Mouse (Mus musculus): ENCODE results near the gene Snapc3.
A peak's percentile ranks its signal among the peaks of the same experiment; 100 is the strongest.

The Snapc3 gene

GRCm38 (mm10) chr4:83417160-83417819 lies at the start of gene Snapc3:
Gene Snapc3, plus strand, starts transcription at chr4:83417724.
- DNase-seq: peak; percentile 93 to 94

GRCm38 (mm10) chr4:83373381-83373780 lies 44.1 kb upstream of the Snapc3 start:
- DNase-seq: no peak

- no peak for DNase-seq
Observed at GRCm38 (mm10) chr4:83375650-83376049, 41.9 kb upstream of the Snapc3 start.

GRCm38 (mm10) chr4:83376461-83377015 lies 41.0 kb upstream of the Snapc3 start:
- DNase-seq: no peak

- DNase-seq: no peak
Observed at GRCm38 (mm10) chr4:83379036-83379435, 38.5 kb upstream of the Snapc3 start.

- no peak for DNase-seq
Observed at GRCm38 (mm10) chr4:83379746-83380145, 37.8 kb upstream of the Snapc3 start.

GRCm38 (mm10) chr4:83380266-83380665 lies 37.3 kb upstream of the Snapc3 start:
- no peak for DNase-seq

- peak; percentile 30 to 36 for DNase-seq
Observed at GRCm38 (mm10) chr4:83383899-83384490, 33.5 kb upstream of the Snapc3 start.

GRCm38 (mm10) chr4:83385091-83385490 lies 32.4 kb upstream of the Snapc3 start:
- no peak for DNase-seq

- DNase-seq: no peak
Observed at GRCm38 (mm10) chr4:83390551-83390950, 27.0 kb upstream of the Snapc3 start.

- DNase-seq: no peak
Observed at GRCm38 (mm10) chr4:83391956-83392355, 25.6 kb upstream of the Snapc3 start.

- no peak for DNase-seq
Observed at GRCm38 (mm10) chr4:83393733-83394132, 23.8 kb upstream of the Snapc3 start.

- no peak for DNase-seq
Observed at GRCm38 (mm10) chr4:83396346-83396745, 21.2 kb upstream of the Snapc3 start.

- no peak for DNase-seq
Observed at GRCm38 (mm10) chr4:83396996-83397770, 20.3 kb upstream of the Snapc3 start.

- DNase-seq: no peak
Observed at GRCm38 (mm10) chr4:83398527-83398926, 19.0 kb upstream of the Snapc3 start.

- DNase-seq: no peak
Observed at GRCm38 (mm10) chr4:83400691-83401595, 16.6 kb upstream of the Snapc3 start.

- no peak for DNase-seq
Observed at GRCm38 (mm10) chr4:83401712-83402111, 15.8 kb upstream of the Snapc3 start.

GRCm38 (mm10) chr4:83407688-83408087 lies 9.8 kb upstream of the Snapc3 start:
- DNase-seq: no peak

- no peak for DNase-seq
Observed at GRCm38 (mm10) chr4:83409867-83410505, 7.5 kb upstream of the Snapc3 start.

GRCm38 (mm10) chr4:83412060-83412459 lies 5.5 kb upstream of the Snapc3 start:
- no peak for DNase-seq

- no peak for DNase-seq
Observed at GRCm38 (mm10) chr4:83414241-83414824, 3.2 kb upstream of the Snapc3 start.

GRCm38 (mm10) chr4:83417820-83418186 lies 279 bp downstream of the Snapc3 start:
- no peak for DNase-seq

All from thymus, postnatal 36 days (tissue).